ENCODE assay signal across 11 mouse cellular contexts in genomic region chr11:99413247-99413646, GRCm38 (mm10). TPM values are rescaled to one million over a fixed set of nuclear protein-coding genes. Genes with fewer than 3 reads are reported as not detected.
DNase-seq lines count a peak whose midpoint lies in the region; ATAC-seq lines count a peak whose summit lies in the region.
"Had no signal": no experiment of that assay in that cellular context is flagged by ENCODE, and none has a peak within 500 bp of the region (broad histone marks: within the 10 kb centered on the region; RNA-seq: fewer than 3 reads in every experiment).

No protein-coding gene starts in this region.

- H3K9ac ChIP-seq in kidney, embryonic 14.5 days (ENCODE audit: low read depth, low read length), result no peak overlapping the region
- H3K9ac ChIP-seq: embryonic facial prominence, embryonic 13.5 days; limb, embryonic 13.5 days had no signal

- WGBS in kidney, embryonic 14.5 days, result 20% methylated on average over 6 of the region's 6 CpGs

- ATAC-seq in kidney, embryonic 14.5 days (ENCODE audit: low FRiP score, low TSS enrichment), result no peak

- H3K4me3 ChIP-seq in kidney, embryonic 14.5 days (ENCODE audit: low read length), result no peak overlapping the region
- H3K4me3 ChIP-seq: embryonic facial prominence, embryonic 13.5 days; limb, embryonic 13.5 days had no signal

- H3K4me1 ChIP-seq in kidney, embryonic 14.5 days (ENCODE audit: control insufficient read depth, insufficient read depth, low read length), result no peaks in the 10 kb centered on the region
- H3K4me1 ChIP-seq: embryonic facial prominence, embryonic 13.5 days; limb, embryonic 13.5 days had no signal

- peak; percentile 25 for DNase-seq in kidney, adult 18-20 months
- DNase-seq in 3T3-L1 (ENCODE audit: low read depth, low spot score), result peak; percentile 74
- peak; percentile 17 for DNase-seq in CD4-positive helper T cell, adult 2 months (ENCODE audit: low read depth, low spot score)
- peak; percentile 24 for DNase-seq in embryo, embryonic 11.5 days (ENCODE audit: low read depth, low spot score)
- DNase-seq in lung, postnatal 36 days, result peak; percentile 39
- DNase-seq in cerebellum, adult 11-12 months, result no peak
- DNase-seq in gastrocnemius, postnatal 25 days, result no peak

- H3K4me2 ChIP-seq in kidney, embryonic 14.5 days (replicated peaks; ENCODE audit: low read depth, low read length), result no peak overlapping the region
- H3K4me2 ChIP-seq: embryonic facial prominence, embryonic 13.5 days; limb, embryonic 13.5 days had no signal

- H3K9me3 ChIP-seq in kidney, embryonic 14.5 days (ENCODE audit: control insufficient read depth, low read length), result no peaks in the 10 kb centered on the region
- H3K9me3 ChIP-seq: embryonic facial prominence, embryonic 13.5 days; limb, embryonic 13.5 days had no signal

- H3K27ac ChIP-seq in kidney, embryonic 14.5 days (ENCODE audit: low read depth, low read length), result no peak overlapping the region
- H3K27ac ChIP-seq: embryonic facial prominence, embryonic 13.5 days; limb, embryonic 13.5 days had no signal

- H3K27me3 ChIP-seq in kidney, embryonic 14.5 days (ENCODE audit: control insufficient read depth, insufficient read depth, low read length), result no peaks in the 10 kb centered on the region
- H3K27me3 ChIP-seq: limb, embryonic 13.5 days had no signal

- H3K36me3 ChIP-seq in kidney, embryonic 14.5 days (ENCODE audit: control insufficient read depth, insufficient read depth, low read length), result no peaks in the 10 kb centered on the region
- H3K36me3 ChIP-seq: embryonic facial prominence, embryonic 13.5 days; limb, embryonic 13.5 days had no signal

RNA-seq across cellular contexts. Expression of gene Krt12, which starts 8.8 kb away (rescaled TPM):
- polyA plus RNA-seq in kidney, embryonic 14.5 days (2014; fragmentation: Nextera tagmentation; extraction: Ambion mirVana), result not detected in 2 replicates
- not detected for total RNA-seq in gastrocnemius, postnatal 25 days (2021)
- polyA plus RNA-seq: embryonic facial prominence, embryonic 13.5 days; limb, embryonic 13.5 days; stomach, embryonic 14.5 days had no signal

RNA-seq across cellular contexts. Expression of gene Krt10, which starts 24.1 kb away (rescaled TPM):
- 31.3 and 37.5 TPM in 2 replicates for polyA plus RNA-seq in kidney, embryonic 14.5 days (2014; fragmentation: Nextera tagmentation; extraction: Ambion mirVana)
- 1 to 10 TPM; 4.0 to 5.5 TPM for total RNA-seq in gastrocnemius, postnatal 25 days (2021)

RNA-seq across cellular contexts. Expression of gene Krt20, which starts 24.7 kb away (rescaled TPM):
- 0.22 and 0.36 TPM in 2 replicates for polyA plus RNA-seq in kidney, embryonic 14.5 days (2014; fragmentation: Nextera tagmentation; extraction: Ambion mirVana)
- total RNA-seq in gastrocnemius, postnatal 25 days (2021), result not detected

RNA-seq across cellular contexts. Expression of gene Krt28, which starts 38.5 kb away (rescaled TPM):
- 0.18 TPM in 1 of 2 replicates, not detected in the other for polyA plus RNA-seq in kidney, embryonic 14.5 days (2014; fragmentation: Nextera tagmentation; extraction: Ambion mirVana)
- not detected for total RNA-seq in gastrocnemius, postnatal 25 days (2021)
- polyA plus RNA-seq: stomach, embryonic 14.5 days had no signal

Comparison
In these comparisons a context has a peak if more than half of its experiments do, and no peak if none do; other contexts are left out.
1. DNase-seq: peak in kidney, adult 18-20 months (single experiment), 3T3-L1 (single experiment), CD4-positive helper T cell, adult 2 months (single experiment), embryo, embryonic 11.5 days (single experiment) and lung, postnatal 36 days (single experiment); none in cerebellum, adult 11-12 months (single experiment) and gastrocnemius, postnatal 25 days (single experiment).